Mouse (Mus musculus): ENCODE measurements at regions not wholly inside any gene's neighbourhood (a gene's known extent, or its start where the extent isn't known, plus 50 kb on each side); places are given as distances from the start of the nearest gene placed in this dataset.

- DNase-seq (ENCODE audit: inconsistent age in 2 of 2, low spot score in 1 of 2), result no peak
These were observed 135.2 kb downstream of the Utp6 start for GRCm38 (mm10) chr11:79827034-79827433.

- peak; percentile 39 to 69 for DNase-seq (ENCODE audit: inconsistent age in 2 of 2, low spot score in 1 of 2)
These were observed 136.3 kb downstream of the Utp6 start for GRCm38 (mm10) chr11:79825881-79826280.

GRCm38 (mm10) chr11:79823631-79824310, 138.4 kb downstream of the Utp6 start:
- DNase-seq (ENCODE audit: inconsistent age in 2 of 2, low spot score in 1 of 2), result peak; percentile 76 to 89

- no peak for DNase-seq (ENCODE audit: inconsistent age in 2 of 2, low spot score in 1 of 2)
These were observed 140.2 kb downstream of the Utp6 start for GRCm38 (mm10) chr11:79821986-79822385.

- DNase-seq (ENCODE audit: inconsistent age in 2 of 2, low spot score in 1 of 2), result no peak
These were observed 147.0 kb downstream of the Utp6 start for GRCm38 (mm10) chr11:79815156-79815555.

- DNase-seq (ENCODE audit: inconsistent age in 2 of 2, low spot score in 1 of 2), result no peak
These were observed 155.2 kb downstream of the Utp6 start for GRCm38 (mm10) chr11:79806911-79807466.

- DNase-seq (ENCODE audit: inconsistent age in 2 of 2, low spot score in 1 of 2), result no peak
These were observed 155.8 kb downstream of the Utp6 start for GRCm38 (mm10) chr11:79806417-79806816.

- no peak for DNase-seq (ENCODE audit: inconsistent age in 2 of 2, low spot score in 1 of 2)
These were observed 156.2 kb downstream of the Utp6 start for GRCm38 (mm10) chr11:79805981-79806415.

- DNase-seq (ENCODE audit: inconsistent age in 2 of 2, low spot score in 1 of 2), result no peak
These were observed 158.2 kb downstream of the Utp6 start for GRCm38 (mm10) chr11:79803971-79804370.

- peak in 1 of 2 experiments; percentile 42 for DNase-seq (ENCODE audit: inconsistent age in 2 of 2, low spot score in 1 of 2)
These were observed 159.2 kb downstream of the Utp6 start for GRCm38 (mm10) chr11:79803006-79803405.

- no peak for DNase-seq (ENCODE audit: inconsistent age in 2 of 2, low spot score in 1 of 2)
These were observed 159.6 kb downstream of the Utp6 start for GRCm38 (mm10) chr11:79802566-79802965.

GRCm38 (mm10) chr11:79800256-79800655, 161.9 kb downstream of the Utp6 start:
- no peak for DNase-seq (ENCODE audit: inconsistent age in 2 of 2, low spot score in 1 of 2)

GRCm38 (mm10) chr11:79788251-79788741, 173.9 kb downstream of the Utp6 start:
- no peak for DNase-seq (ENCODE audit: inconsistent age in 2 of 2, low spot score in 1 of 2)

GRCm38 (mm10) chr11:79787766-79788165, 174.4 kb downstream of the Utp6 start:
- peak in 1 of 2 experiments; percentile 45 for DNase-seq (ENCODE audit: inconsistent age in 2 of 2, low spot score in 1 of 2)

GRCm38 (mm10) chr11:79784071-79784470, 178.1 kb downstream of the Utp6 start:
- no peak for DNase-seq (ENCODE audit: inconsistent age in 2 of 2, low spot score in 1 of 2)

- DNase-seq (ENCODE audit: inconsistent age in 2 of 2, low spot score in 1 of 2), result no peak
These were observed 180.2 kb downstream of the Utp6 start for GRCm38 (mm10) chr11:79781966-79782365.

GRCm38 (mm10) chr11:79779756-79780155, 182.4 kb downstream of the Utp6 start:
- DNase-seq (ENCODE audit: inconsistent age in 2 of 2, low spot score in 1 of 2), result peak; percentile 47 to 75

GRCm38 (mm10) chr11:79778522-79778921, 183.7 kb downstream of the Utp6 start:
- peak; percentile 40 to 87 for DNase-seq (ENCODE audit: inconsistent age in 2 of 2, low spot score in 1 of 2)

- peak; percentile 90 to 95 for DNase-seq (ENCODE audit: inconsistent age in 2 of 2, low spot score in 1 of 2)
These were observed 184.2 kb downstream of the Utp6 start for GRCm38 (mm10) chr11:79777988-79778387.

- no peak for DNase-seq (ENCODE audit: inconsistent age in 2 of 2, low spot score in 1 of 2)
These were observed 185.6 kb downstream of the Rab11fip4 start for GRCm38 (mm10) chr11:79776577-79776976.

GRCm38 (mm10) chr11:79773755-79774154, 182.7 kb downstream of the Rab11fip4 start:
- DNase-seq (ENCODE audit: inconsistent age in 2 of 2, low spot score in 1 of 2), result no peak

GRCm38 (mm10) chr11:79771431-79771830, 180.4 kb downstream of the Rab11fip4 start:
- peak; percentile 62 to 88 for DNase-seq (ENCODE audit: inconsistent age in 2 of 2, low spot score in 1 of 2)
